Mouse (Mus musculus): ENCODE results near the gene Zfp773. TPM values are rescaled to one million over a fixed set of nuclear protein-coding genes. Genes with fewer than 3 reads are reported as not detected.
"Not testable (repeated sequence)": the region's sequence is repeated elsewhere in the genome, so short reads cannot be mapped to it uniquely, and the experiment has no call there.

The Zfp773 gene
- total RNA-seq (2021) = under 1 TPM; 0.35 to 0.77 TPM
- long read RNA-seq, experiment 1 = 0 reads
- long read RNA-seq, experiment 2 = 0 reads

GRCm38 (mm10) chr7:7136379-7136866 is at the start of gene Zfp773:
Zfp773 (minus strand) TSS chr7:7136755.
- peak; percentile 10 for DNase-seq

DNA sequence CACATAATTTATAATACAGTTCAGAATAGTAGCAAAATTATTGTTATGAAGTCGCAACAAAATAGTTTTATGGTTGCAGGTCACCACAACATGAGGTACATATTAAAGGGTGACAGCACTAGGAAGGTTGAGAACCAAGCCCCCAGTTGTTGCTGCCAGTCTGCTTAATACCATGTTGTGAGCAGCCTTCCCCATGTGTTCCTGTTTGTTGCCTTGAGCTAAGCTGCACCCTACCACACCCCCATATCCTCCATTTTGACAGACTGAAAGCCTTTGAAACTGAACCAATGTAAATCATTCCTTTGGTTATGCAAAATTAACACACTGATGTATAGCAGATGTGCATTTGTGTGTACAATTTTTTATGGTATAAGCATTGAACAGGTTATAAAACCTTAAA is 49.3 kb upstream of the Zfp773 start:
- no peak for DNase-seq

DNA sequence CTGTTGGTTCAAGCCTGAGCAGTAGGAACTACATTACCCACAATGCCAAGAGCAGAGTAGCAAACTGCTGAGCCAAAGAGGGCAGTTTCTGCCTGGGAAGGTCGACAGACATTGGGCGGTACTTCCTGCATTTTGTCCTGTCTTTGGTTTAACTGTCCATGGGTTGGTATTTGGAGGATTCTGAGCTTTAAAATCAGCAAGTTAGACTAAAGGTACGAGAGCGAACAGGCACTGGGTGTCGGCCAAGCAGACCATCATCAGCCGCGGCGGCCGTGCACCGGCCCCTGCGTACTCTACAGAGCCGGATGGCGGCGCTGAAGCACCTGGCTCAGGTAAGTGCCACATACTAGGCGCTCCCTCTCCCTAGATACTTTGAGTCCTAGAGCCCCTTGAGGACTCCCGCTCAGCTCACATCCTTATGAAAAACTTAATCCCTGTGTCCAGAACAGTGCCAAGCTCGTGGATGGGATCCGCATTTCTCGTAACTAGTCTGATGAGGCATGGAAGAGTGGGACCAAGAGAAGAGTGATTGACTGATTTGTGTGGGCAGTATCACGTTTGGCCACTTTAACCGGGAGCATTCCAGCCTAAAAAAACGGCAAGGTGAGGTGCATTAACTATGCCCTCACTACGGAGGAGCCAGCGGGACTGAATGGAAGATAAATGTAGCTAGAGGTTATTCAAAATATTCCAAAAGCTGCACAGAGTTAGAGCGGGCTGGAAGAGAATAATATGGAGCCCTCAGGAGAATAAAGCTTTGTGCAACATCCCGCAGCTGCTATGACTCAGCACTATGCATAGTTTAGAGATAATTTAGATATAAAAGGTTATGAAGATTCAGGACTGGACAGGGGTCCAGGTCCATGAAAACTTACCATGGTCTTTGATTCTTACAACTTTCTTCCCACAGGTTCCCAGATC is 34.9 kb upstream of the Zfp773 start, which contains the start of gene Zfp418:
Gene Zfp418 (plus strand): TSS at position 104 of the 921 bp plus-strand sequence.
- DNase-seq = peak; percentile 50

GRCm38 (mm10) chr7:7145991-7146608 is 9.5 kb upstream of the Zfp773 start:
- no peak for DNase-seq

DNA sequence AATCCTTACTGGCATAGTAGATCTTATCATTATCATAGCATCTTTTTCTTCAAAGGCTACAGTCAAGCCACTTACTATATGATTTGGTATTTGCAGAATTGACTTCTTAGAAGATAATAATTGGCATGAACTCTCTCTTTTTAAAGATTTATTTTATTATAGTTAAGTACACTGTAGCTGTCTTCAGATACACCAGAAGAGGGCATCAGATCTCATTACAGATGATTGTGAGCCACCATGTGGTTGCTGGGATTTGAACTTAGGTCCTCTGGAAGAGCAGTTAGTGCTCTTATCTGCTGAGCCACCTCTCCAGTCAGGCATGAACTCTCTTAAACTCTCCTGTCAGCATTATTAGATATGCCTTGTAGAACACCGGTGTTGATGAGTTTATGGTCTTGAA is 7.7 kb upstream of the Zfp773 start:
- DNase-seq = no peak

GRCm38 (mm10) chr7:7132751-7133150 is 3.8 kb downstream of the Zfp773 start:
- no peak for DNase-seq

DNA sequence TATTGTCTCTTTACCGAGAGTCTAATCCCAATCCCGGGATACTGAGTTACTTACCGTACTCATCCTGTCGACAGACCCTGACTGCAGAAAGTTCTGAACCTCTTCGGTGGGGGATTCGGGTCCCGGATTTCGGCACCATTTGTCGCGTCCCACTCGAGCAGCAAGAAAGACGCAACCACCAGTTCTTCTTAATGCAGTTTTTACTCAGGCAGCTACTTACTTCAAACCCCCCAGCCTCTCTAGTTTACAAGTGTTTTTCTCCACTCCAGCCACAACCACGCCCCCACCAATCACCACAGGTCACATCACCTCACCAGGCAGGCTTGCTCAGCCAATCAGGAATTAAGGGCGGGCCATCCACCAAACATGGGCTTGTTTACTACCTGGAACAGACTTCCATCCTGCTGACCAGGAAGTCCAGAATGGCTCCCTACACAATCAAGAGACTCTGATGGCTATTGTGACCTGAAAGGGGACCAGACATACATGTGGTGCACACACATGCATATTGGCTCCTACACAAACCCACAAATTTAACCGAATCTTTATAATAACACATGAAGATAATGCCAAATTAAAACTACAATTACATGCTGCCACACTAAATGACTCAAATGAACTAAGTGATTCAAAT is 5.9 kb downstream of the Zfp773 start:
- not testable (repeated sequence) for DNase-seq

DNA sequence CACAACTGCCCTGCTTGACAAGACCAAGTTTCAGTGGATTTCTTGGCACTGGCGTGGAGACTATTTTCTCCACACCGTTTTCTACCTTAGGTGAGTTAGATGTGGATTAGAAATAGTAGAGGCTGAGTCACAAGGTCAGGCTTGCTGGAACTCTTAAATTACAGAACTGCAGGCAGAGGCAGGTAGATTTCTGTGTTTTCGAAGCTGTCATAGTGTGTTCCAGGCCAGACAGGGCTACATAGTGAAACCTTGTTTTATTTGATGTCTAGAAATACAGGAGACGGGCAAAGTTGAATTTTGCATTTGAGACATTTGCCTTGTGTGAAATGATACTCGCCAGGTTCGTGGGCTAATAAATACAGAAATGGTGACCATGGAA is 15.0 kb downstream of the Zfp773 start:
- no peak for DNase-seq

DNA sequence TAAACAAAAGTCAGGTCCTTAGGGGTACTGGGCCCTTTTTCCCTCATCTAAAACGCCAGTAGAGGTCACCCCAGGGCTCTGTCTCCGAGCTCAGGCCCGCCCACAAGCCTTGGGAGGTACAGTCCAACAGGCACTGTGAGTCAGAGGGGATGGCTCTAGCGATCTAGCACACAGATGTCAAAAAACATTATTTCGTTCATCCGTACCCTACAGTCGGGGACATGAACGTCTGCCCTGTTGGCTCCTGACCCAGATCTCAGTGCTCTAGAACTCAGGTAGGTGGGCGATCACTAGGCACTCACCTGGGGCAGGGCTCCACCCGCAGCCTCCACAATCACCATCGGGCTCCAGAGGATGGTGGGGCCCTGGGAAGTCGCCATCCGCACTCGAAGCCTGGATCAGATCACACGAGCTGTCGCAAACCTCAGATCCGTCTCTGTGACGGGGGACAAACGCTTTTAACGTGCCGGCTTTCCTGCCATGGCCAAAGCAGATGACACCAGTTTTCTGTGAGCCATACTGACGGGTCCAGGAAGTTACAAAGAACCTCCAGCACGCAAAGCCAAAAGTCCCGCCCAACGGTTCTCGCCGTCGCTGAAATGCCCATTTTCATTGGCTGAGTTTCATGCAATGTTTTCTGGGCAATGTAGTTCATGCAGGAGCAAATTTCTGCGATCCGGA is 15.5 kb downstream of the Zfp773 start, which contains the start of gene Zfp954:
Gene Zfp954 (minus strand): TSS at position 568 of the 681 bp plus-strand sequence.
- DNase-seq = peak; percentile 80

DNA sequence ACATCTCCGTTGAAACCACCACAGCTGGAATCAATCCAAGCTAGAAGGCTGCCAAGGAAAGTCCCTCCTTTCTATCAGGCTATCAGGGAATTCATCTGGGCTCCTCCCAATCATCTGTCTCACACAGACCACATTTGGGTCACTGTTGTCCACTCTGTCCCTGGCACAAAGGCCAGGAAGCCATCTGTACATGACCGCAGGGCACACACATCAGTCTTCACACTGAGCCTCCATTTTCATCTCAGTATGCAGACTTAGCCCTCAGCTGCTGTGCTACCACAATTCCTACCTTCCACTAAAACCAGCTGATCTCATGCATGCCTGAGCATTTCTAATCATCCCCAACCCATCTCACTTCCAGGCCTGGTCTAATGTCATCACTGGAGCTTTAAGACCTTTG is 18.1 kb downstream of the Zfp773 start:
- DNase-seq = no peak

- no peak for DNase-seq
These were observed 28.1 kb downstream of the Zfp773 start for GRCm38 (mm10) chr7:7108501-7108900.

Other genes with a start within 250 kb of the Zfp773 start
- not detected for gene Aurkc, start 141.5 kb downstream of the Zfp773 start, total RNA-seq (2021)
- gene Zfp954, start 15.3 kb downstream of the Zfp773 start, total RNA-seq (2021) = 1 to 10 TPM; 2.7 TPM
- gene Zfp418, start 34.6 kb upstream of the Zfp773 start, total RNA-seq (2021) = 1 to 10 TPM; 1.2 to 1.6 TPM
- 1 to 10 TPM; 1.5 to 1.6 TPM for gene Zfp772, start 73.2 kb upstream of the Zfp773 start, total RNA-seq (2021)
- gene Vmn2r29, start 110.6 kb upstream of the Zfp773 start, total RNA-seq (2021) = under 1 TPM in 1 of 2 experiments, not detected in 1; 0.13 TPM
- 1 to 10 TPM in 1 of 2 experiments, under 1 TPM in 1; 0.99 to 2.2 TPM for gene Gm45844, start 141.5 kb upstream of the Zfp773 start, total RNA-seq (2021)
- 10 to 100 TPM; 28.8 to 33.9 TPM for gene Clcn4, start 164.1 kb upstream of the Zfp773 start, total RNA-seq (2021)
- under 1 TPM in 1 of 2 experiments, not detected in 1; 0.03 TPM for gene Vmn2r30, start 200.9 kb upstream of the Zfp773 start, total RNA-seq (2021)
- not detected for gene Gm45783, start 237.8 kb upstream of the Zfp773 start, total RNA-seq (2021)